Mouse (Mus musculus): ENCODE results near the gene Epb41l2. TPM values are rescaled to one million over a fixed set of nuclear protein-coding genes. Genes with fewer than 3 reads are reported as not detected.

Gene Epb41l2
- polyA plus RNA-seq, 1 experiment from 2014 or later, result 46.3 TPM

DNA sequence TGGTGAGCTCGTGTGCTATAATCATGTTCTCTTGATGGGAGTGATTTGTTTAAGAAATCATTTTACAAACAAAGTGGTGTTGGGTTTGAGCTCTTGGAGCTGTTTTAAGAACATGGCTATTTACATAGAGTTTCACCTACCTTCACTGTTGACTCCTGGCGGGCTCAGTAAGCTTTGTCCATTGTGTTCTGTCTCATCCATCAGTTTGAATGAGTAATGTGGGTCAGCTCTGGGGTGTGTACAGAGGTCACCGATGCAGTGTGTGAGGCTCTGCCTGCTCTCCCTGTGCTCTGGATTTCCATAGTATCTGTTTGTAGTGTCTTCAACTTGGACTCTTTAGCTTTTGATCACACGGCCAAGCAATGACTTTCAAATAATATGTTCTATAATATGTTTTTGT is 79.6 kb downstream of the Epb41l2 start:
- ATAC-seq (replicated peaks; ENCODE audit: low FRiP score, low TSS enrichment, low read depth) (no peak), DNase-seq (ENCODE audit: low spot score) (no peak)
- Histone ChIP-seq H3K27ac (ENCODE audit: low read depth) (no peak overlapping the region), H3K4me3 (ENCODE audit: low read depth, low read length) (no peak overlapping the region), H3K36me3 (ENCODE audit: control insufficient read depth, insufficient read depth, low read length) (peaks cover 10% of the 10 kb centered on the region; the same call in 1 of the 2 replicates), H3K9me3 (ENCODE audit: control insufficient read depth, low read length) (no peaks in the 10 kb centered on the region), H3K4me2 (ENCODE audit: low read length) (no peak overlapping the region), H3K4me1 (replicated peaks; ENCODE audit: control insufficient read depth, insufficient read depth, low read length) (peaks cover 8% of the 10 kb centered on the region; the same call in 1 of the 2 replicates), H3K27me3 (replicated peaks; ENCODE audit: control insufficient read depth, insufficient read depth, low read length) (no peaks in the 10 kb centered on the region), H3K9ac (ENCODE audit: low read length) (no peak overlapping the region)
- WGBS, result 52% methylated on average over 4 of the region's 4 CpGs

DNA sequence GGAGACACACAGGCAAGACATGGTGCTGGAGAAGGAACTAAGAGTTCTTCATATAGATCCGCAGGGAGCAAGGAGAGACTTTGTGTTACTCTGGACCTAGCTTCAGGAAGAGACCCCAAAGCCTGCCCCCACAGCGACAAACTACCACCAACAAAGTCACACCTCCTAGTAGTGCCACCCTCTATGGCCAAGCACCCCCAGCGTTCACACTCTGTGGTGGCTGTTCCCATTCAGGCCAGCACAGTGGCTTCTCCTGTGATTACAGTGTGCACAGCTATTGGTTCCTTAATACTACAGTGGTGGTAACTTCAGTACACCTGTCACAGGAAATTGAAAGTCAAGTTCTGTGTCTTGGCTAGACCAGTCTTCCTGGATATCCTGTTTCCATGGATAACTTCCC is 80.3 kb downstream of the Epb41l2 start:
- 92% methylated on average over 3 of the region's 3 CpGs for WGBS
- ATAC-seq (replicated peaks; ENCODE audit: low FRiP score, low TSS enrichment, low read depth), result no peak

DNA sequence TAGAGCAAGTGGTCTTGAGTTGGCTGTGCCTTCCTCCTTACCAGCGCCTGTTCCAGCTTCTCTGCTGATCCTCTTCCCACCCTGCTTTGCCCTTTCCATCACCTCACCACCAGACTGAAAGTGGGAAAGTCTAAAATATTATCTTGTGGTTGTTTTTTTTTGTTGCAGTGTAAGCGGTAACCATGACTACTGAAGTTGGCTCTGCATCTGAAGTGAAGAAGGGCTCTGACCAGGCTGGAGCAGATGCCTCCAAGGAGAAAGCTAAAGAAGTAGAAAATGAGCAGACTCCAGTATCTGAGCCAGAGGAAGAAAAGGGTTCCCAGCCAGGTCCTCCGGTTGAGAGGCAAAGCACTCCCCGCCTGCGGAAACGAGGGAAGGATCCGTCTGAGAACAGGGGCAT is 81.8 kb downstream of the Epb41l2 start:
- Histone ChIP-seq H3K9me3 (ENCODE audit: control insufficient read depth, low read length) (no peaks in the 10 kb centered on the region), H3K4me1 (replicated peaks; ENCODE audit: control insufficient read depth, insufficient read depth, low read length) (no peaks in the 10 kb centered on the region; the same call in 1 of the 2 replicates), H3K27me3 (replicated peaks; ENCODE audit: control insufficient read depth, insufficient read depth, low read length) (no peaks in the 10 kb centered on the region), H3K9ac (ENCODE audit: low read length) (no peak overlapping the region), H3K4me3 (ENCODE audit: low read depth, low read length) (no peak overlapping the region), H3K4me2 (ENCODE audit: low read length) (no peak overlapping the region), H3K36me3 (ENCODE audit: control insufficient read depth, insufficient read depth, low read length) (peaks cover 25% of the 10 kb centered on the region), H3K27ac (ENCODE audit: low read depth) (no peak overlapping the region; the same call in 1 of the 2 replicates)
- 91% methylated on average over 7 of the region's 7 CpGs for WGBS
- DNase-seq (ENCODE audit: low spot score) (no peak), ATAC-seq (replicated peaks; ENCODE audit: low FRiP score, low TSS enrichment, low read depth) (no peak)

More for the DNA sequence above, 80.3 kb downstream of the Epb41l2 start:
- H3K36me3 ChIP-seq (ENCODE audit: control insufficient read depth, insufficient read depth, low read length), result peaks cover 17% of the 10 kb centered on the region
- H3K4me1 ChIP-seq (replicated peaks; ENCODE audit: control insufficient read depth, insufficient read depth, low read length), result peaks cover 2% of the 10 kb centered on the region; the same call in 1 of the 2 replicates
- no peaks in the 10 kb centered on the region for H3K9me3 ChIP-seq (ENCODE audit: control insufficient read depth, low read length)
- H3K27me3 ChIP-seq (replicated peaks; ENCODE audit: control insufficient read depth, insufficient read depth, low read length), result no peaks in the 10 kb centered on the region
- no peak overlapping the region for H3K4me3 ChIP-seq (ENCODE audit: low read depth, low read length)
- no peak for DNase-seq (ENCODE audit: low spot score)
- H3K9ac ChIP-seq (ENCODE audit: low read length), result no peak overlapping the region
- H3K27ac ChIP-seq (ENCODE audit: low read depth), result no peak overlapping the region
- no peak overlapping the region for H3K4me2 ChIP-seq (ENCODE audit: low read length)

DNA sequence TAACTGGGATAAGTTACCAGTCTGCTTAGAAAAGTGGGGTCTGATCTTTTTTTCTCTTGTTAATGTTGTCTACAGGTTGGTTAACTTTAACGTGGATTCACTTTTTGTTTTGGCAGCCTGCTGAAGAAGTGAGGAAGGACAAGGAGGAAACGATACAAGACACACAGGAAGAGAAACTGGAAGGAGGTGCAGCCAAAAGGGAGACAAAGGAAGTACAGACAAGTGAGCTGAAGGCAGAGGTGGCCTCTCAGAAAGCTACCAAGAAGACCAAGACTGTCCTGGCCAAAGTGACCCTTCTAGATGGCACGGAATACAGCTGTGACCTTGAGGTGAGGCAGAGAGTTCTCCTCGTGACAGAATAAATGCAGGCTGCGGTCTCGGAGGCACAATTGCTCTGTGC is 84.0 kb downstream of the Epb41l2 start:
- Histone ChIP-seq H3K4me2 (ENCODE audit: low read length) (no peak overlapping the region), H3K36me3 (ENCODE audit: control insufficient read depth, insufficient read depth, low read length) (peaks cover 25% of the 10 kb centered on the region), H3K27me3 (replicated peaks; ENCODE audit: control insufficient read depth, insufficient read depth, low read length) (no peaks in the 10 kb centered on the region), H3K4me3 (ENCODE audit: low read depth, low read length) (no peak overlapping the region), H3K9ac (ENCODE audit: low read length) (no peak overlapping the region), H3K4me1 (replicated peaks; ENCODE audit: control insufficient read depth, insufficient read depth, low read length) (no peaks in the 10 kb centered on the region; the same call in 1 of the 2 replicates), H3K9me3 (ENCODE audit: control insufficient read depth, low read length) (no peaks in the 10 kb centered on the region), H3K27ac (ENCODE audit: low read depth) (no peak overlapping the region)
- no peak for ATAC-seq (replicated peaks; ENCODE audit: low FRiP score, low TSS enrichment, low read depth)
- no peak for DNase-seq (ENCODE audit: low spot score)
- WGBS, result 90% methylated on average over 6 of the region's 6 CpGs

DNA sequence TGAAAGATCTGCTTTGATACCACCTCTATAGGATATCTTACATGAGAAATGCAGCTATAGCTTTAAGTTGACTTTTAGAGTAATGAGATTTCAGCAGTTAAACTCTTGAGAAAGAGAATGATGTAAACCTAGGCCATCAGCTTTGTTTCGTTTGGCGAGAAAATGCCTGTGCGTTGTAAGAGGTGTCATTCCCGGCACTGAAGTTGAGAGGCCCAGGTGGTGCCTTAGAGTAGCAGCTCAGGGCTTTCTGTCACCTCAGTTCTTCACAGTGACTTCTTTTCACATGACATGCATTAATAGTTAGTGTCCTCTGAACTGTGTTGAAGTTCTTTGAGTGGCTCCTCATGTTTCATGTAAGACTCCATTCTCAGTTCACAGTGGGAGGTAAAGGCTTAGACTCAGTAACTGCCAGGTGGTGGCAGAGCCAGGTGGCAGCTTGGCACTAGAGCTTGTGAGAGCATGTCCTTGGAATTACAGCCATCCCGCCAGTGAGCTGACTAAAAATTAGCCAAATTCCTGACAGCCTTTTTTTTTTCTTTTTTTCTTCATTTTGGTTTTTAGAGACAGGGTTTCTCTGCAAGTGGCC is 84.7 kb downstream of the Epb41l2 start:
- no peak for ATAC-seq (replicated peaks; ENCODE audit: low FRiP score, low TSS enrichment, low read depth)
- Histone ChIP-seq H3K9me3 (ENCODE audit: control insufficient read depth, low read length) (no peaks in the 10 kb centered on the region), H3K4me1 (replicated peaks; ENCODE audit: control insufficient read depth, insufficient read depth, low read length) (peaks cover 4% of the 10 kb centered on the region), H3K4me2 (ENCODE audit: low read length) (no peak overlapping the region), H3K9ac (ENCODE audit: low read length) (no peak overlapping the region), H3K36me3 (ENCODE audit: control insufficient read depth, insufficient read depth, low read length) (peaks cover 25% of the 10 kb centered on the region), H3K27me3 (replicated peaks; ENCODE audit: control insufficient read depth, insufficient read depth, low read length) (no peaks in the 10 kb centered on the region), H3K4me3 (ENCODE audit: low read depth, low read length) (no peak overlapping the region), H3K27ac (ENCODE audit: low read depth) (no peak overlapping the region)
- WGBS, result 88% methylated on average over 5 of the region's 5 CpGs
- no peak for DNase-seq (ENCODE audit: low spot score)

DNA sequence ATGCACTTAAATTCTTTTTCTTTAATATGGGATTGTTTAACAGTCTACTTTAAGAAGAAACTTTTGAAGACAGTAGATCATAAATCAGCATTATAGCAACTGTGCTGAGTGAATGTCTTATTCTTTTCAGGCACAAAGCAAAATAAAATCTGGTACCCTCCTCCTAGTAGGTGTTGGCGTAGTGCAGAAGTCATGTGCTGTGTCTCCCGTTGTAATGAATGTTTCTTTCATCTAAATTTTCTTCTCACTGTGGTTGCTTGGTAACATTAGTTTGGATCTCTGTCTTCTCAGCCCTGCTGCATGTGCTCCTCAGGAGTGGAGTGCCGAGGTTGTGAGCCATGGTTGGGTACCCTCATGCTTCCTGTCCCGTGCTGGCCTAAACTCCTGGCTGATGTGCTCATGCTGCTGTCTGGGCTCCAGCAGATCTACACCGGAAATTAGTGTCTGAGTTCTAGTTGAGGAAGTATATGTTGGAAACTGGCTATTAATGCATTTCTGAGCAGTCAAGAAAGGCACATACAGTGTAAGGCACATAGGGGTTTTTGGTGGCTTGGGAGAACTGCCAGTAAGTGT is 87.4 kb downstream of the Epb41l2 start:
- Histone ChIP-seq H3K9ac (ENCODE audit: low read length) (no peak overlapping the region), H3K4me1 (replicated peaks; ENCODE audit: control insufficient read depth, insufficient read depth, low read length) (peaks cover 10% of the 10 kb centered on the region), H3K27me3 (replicated peaks; ENCODE audit: control insufficient read depth, insufficient read depth, low read length) (no peaks in the 10 kb centered on the region), H3K4me2 (ENCODE audit: low read length) (no peak overlapping the region), H3K4me3 (ENCODE audit: low read depth, low read length) (no peak overlapping the region), H3K36me3 (ENCODE audit: control insufficient read depth, insufficient read depth, low read length) (peaks cover 22% of the 10 kb centered on the region), H3K9me3 (ENCODE audit: control insufficient read depth, low read length) (no peaks in the 10 kb centered on the region), H3K27ac (ENCODE audit: low read depth) (no peak overlapping the region)
- 52% methylated on average over 5 of the region's 5 CpGs for WGBS
- no peak for ATAC-seq (replicated peaks; ENCODE audit: low FRiP score, low TSS enrichment, low read depth)
- no peak for DNase-seq (ENCODE audit: low spot score)

DNA sequence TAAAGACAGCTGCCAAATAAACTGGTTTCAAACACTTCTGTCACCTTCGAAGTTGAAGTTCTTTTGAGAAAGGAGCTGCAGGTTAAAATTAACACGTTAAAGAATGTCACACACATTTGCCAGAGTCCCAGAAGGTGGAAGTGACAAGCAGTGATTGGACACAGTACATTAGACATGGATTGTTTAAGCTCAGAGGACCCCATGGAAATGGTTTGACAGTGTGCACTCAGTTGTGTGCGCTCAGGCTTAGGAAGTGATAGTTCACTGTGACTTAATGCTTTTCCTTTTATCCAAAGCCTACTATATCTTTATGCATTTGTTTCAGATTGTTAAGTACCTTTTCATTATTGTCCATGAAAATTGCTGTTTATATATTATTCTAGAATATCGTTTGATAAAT is 89.1 kb downstream of the Epb41l2 start:
- H3K4me2 ChIP-seq (ENCODE audit: low read length), result no peak overlapping the region
- H3K4me1 ChIP-seq (replicated peaks; ENCODE audit: control insufficient read depth, insufficient read depth, low read length), result peaks cover 10% of the 10 kb centered on the region
- DNase-seq (ENCODE audit: low spot score), result no peak
- H3K27ac ChIP-seq (ENCODE audit: low read depth), result no peak overlapping the region
- peaks cover 18% of the 10 kb centered on the region for H3K36me3 ChIP-seq (ENCODE audit: control insufficient read depth, insufficient read depth, low read length)
- H3K9ac ChIP-seq (ENCODE audit: low read length), result no peak overlapping the region
- 86% methylated on average over 4 of the region's 4 CpGs for WGBS
- no peak for ATAC-seq (replicated peaks; ENCODE audit: low FRiP score, low TSS enrichment, low read depth)
- H3K4me3 ChIP-seq (ENCODE audit: low read depth, low read length), result no peak overlapping the region
- H3K9me3 ChIP-seq (ENCODE audit: control insufficient read depth, low read length), result no peaks in the 10 kb centered on the region
- no peaks in the 10 kb centered on the region for H3K27me3 ChIP-seq (replicated peaks; ENCODE audit: control insufficient read depth, insufficient read depth, low read length)

DNA sequence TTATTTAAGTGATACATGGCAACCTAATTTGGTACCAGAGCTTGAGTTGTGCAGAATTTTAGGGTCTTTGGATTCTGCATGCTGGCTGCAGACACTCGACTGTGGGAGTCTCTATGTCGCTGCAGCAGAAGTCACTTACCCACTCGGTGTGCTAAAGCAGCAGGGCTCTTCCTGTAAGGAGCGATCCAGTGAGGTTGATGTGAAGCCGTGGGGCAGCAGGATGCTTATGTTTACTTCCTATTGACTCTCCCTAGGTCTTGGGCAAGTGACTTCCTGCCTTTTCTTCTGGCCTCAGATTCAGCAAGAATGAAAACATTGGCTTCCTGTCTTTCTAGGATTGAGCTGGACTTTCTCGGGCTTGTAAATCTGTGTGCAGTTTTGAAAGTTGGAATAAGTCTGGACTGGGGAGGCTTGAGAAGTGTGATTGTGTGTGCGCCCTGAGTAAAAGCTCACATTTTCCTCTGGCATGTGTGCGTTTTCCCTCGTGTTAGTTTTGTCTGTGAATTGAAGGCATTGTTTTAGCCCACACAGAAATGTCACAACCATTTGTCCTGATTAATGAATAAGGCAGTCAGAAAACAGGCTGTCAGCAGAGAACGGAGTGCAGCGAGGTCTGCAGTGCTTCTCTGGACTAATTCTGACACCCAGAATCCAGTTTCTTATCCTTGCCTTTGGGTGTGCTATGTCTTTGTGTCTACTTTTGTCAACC is 89.9 kb downstream of the Epb41l2 start:
- Histone ChIP-seq H3K27me3 (replicated peaks; ENCODE audit: control insufficient read depth, insufficient read depth, low read length) (no peaks in the 10 kb centered on the region), H3K4me2 (ENCODE audit: low read length) (no peak overlapping the region), H3K9me3 (ENCODE audit: control insufficient read depth, low read length) (no peaks in the 10 kb centered on the region), H3K36me3 (ENCODE audit: control insufficient read depth, insufficient read depth, low read length) (peaks cover 17% of the 10 kb centered on the region; the same call in 1 of the 2 replicates), H3K4me1 (replicated peaks; ENCODE audit: control insufficient read depth, insufficient read depth, low read length) (peaks cover 10% of the 10 kb centered on the region), H3K9ac (ENCODE audit: low read length) (no peak overlapping the region), H3K27ac (ENCODE audit: low read depth) (peak overlapping the region; percentile 45), H3K4me3 (ENCODE audit: low read depth, low read length) (no peak overlapping the region)
- DNase-seq (ENCODE audit: low spot score) (no peak), ATAC-seq (replicated peaks; ENCODE audit: low FRiP score, low TSS enrichment, low read depth) (no peak)
- WGBS, result 31% methylated on average over 11 of the region's 11 CpGs
